Mouse (Mus musculus) urinary bladder, postnatal 14 days (tissue): Measurements from ENCODE around the gene Ppt1.
A peak's percentile ranks its signal among the peaks of the same experiment; 100 is the strongest.

Experiments
- DNase-seq: peaks from one replicate; pipeline ENCODE4 v3.0.0; 2021; ENCODE audit warnings: low spot score

Ppt1 gene

DNA sequence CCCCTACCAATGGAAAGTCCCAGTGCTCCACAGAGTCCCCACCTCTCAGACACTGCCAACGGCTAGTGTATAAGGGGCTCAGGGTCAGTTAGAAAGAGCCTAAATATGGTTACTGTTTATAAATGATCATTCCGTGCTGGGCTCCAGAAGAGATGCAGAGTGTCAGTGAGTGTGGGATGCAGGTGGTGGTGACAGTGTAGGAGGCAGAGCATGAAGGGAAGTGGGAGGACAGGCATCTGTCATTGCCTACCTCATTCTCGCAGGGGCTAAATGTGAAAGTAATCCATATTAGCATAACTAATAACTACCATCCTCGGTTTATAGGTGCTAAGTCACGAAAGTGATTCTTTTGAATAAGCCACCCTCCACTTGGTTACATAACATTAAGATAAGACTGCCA lies 34.7 kb downstream of the Ppt1 start:
- no peak for DNase-seq

DNA sequence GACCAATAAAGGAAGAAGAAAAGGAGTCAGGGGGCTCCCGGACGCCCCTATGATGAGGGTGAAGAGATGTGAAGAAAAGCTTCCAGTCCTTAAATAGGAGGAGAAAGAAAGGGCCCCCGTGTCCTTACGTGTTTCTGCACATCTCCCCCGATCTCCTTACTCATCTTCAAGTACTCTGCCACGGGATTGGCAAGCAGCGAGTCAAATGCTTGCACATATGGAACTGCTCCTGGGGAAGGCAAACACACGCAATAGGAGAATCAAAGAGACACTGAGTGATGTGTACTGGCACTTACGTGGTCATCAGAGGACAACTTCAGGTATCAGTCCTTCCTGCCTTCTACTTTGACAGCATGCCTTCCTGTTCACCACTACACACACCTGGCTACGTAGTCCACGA lies 35.2 kb downstream of the Ppt1 start:
- DNase-seq, result no peak

DNA sequence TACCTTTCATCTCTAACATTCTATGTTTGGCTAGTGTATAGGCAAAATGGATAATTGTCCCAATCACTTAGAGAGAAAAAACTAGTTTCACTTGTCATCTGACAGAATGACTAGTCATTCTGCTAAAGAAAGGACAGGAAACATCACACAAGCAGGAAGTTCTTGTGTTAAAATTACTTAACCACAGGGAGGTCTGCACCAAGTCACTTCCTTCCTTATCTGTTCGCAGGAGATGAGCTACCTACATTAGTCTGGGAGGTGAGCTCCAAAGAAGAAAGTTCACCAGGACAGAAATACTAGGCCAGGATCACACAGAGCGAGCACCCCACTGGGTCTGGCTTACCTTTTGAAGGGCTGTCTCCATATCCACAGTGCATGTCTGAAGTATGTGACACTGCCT lies 35.9 kb downstream of the Ppt1 start:
- DNase-seq, result no peak

DNA sequence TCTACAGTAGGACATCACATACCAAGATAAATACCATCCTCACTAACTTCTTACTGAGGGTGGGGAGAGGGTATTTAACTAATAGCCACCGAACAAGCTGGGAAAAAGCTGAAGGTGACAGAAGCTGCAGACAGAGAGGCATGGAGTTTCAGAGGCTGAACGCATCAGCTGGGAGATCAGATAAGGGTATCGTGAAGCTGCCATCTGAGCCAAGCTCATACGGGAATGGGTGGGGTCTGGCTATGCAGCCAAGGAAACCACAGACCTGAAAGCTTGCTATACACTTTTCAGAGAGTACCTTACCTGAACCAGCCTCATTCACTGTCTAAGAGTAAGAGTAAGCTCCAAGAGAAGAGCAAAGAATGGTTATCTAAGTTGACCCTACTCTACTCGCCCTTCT lies 37.0 kb downstream of the Ppt1 start:
- DNase-seq, result no peak

DNA sequence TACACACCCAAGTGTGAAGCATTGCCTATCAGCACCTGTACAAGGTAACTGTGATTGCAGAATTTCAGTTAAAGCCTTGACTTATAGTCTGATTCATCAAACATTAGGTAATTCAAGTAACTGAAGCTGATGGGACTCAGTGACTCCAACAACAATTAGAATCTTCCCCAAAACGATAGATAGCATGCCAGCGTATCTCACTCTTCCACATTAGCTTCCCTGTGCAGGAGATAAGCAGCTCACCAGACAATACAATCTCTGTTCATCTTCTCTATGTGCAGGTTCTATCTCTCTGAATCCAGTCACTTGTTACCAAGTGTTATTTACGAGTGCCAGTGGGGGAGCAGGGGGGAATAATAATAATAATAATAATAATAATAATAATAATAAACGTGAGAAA lies 37.5 kb downstream of the Ppt1 start:
- no peak for DNase-seq

DNA sequence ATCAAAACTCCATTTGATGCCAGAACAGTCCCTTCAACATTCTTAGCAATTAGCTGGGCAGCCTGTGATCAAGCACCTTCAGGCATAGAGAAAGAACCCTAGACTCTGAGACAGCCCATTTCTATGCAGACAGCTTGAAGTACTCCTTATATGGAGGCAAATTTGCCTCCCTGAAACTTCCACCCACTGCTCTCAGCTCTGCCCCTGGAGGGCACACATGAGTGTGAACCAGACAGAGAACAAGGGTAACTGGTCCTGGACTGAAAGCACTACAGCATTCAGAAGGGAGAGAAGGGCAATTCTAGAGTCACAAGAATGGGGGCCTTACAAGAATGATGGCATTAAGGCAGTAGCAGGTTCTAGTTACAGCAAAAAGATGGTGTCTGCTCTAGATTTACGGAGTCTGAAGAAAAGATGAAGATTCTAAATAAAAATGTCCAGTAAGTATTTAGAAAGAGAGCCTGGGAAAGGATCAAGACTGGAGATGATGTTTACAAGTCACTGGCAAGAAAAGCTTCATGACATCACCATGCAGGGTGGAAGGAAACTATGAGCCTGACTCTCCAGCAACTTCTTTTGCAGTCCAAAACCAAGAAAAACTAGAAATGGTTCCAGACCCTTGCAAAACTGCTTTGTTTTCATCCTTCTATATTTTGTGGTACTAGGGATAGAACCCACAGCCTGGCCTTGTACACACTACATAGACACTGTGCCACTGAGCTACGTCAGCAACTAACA lies 42.5 kb downstream of the Ppt1 start:
- peak; percentile 20 for DNase-seq

DNA sequence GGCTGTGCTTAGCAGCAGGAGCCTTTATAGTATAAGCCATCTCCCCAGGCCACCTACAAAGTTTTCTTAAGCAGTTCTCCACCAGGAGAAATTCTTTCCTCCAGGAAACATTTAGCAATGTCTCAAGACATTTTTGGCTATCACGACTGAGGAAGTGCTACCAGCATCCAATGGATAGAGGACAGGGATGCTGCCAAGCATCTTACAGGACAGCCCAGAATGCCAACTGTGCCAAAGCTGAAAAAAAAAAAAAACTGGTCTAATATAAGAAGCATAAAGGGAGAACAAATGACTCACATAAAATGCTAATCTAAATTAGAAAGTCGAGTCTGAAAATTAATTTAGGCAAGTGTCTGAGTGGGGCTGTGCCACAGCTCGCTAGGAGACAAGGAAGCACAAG lies 46.5 kb downstream of the Ppt1 start:
- DNase-seq, result no peak

DNA sequence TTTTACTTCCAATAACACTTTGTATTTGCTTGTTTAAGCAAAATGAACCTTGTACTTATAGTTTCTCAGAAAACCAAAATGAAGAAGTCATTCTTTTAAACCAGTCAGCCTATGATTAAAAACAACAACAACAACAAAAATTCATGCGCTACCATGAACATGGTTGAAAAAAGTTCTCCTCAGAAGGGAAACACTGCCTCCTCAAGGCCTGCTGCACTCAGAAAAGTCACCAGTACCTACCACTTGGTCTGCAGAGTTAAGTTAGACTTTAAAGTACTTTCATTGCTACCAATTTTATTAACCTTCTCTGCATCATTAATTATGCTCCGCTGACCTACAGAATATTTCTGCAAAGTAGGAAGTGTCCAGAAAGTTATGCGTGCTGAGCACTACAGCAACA lies 47.3 kb downstream of the Ppt1 start:
- no peak for DNase-seq

DNA sequence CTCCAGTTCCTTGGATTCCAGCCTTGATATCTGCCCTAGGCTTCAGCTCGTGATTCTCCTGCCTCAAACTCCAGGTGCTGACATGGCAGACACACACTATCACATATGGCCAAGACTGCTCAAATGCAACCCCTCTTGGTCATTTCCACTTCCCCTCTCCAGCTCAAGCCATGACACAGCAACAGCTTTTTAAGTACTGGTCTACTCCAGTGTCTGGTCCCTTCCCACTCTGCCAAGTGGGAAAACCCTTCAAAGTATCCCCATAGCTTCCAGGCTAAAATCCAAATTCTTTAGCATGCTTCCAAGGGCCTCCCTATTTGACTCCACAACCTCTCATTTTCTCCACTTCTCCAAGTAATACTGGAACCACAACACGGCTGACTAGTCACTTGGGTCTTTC lies 48.0 kb downstream of the Ppt1 start:
- DNase-seq, result no peak

DNA sequence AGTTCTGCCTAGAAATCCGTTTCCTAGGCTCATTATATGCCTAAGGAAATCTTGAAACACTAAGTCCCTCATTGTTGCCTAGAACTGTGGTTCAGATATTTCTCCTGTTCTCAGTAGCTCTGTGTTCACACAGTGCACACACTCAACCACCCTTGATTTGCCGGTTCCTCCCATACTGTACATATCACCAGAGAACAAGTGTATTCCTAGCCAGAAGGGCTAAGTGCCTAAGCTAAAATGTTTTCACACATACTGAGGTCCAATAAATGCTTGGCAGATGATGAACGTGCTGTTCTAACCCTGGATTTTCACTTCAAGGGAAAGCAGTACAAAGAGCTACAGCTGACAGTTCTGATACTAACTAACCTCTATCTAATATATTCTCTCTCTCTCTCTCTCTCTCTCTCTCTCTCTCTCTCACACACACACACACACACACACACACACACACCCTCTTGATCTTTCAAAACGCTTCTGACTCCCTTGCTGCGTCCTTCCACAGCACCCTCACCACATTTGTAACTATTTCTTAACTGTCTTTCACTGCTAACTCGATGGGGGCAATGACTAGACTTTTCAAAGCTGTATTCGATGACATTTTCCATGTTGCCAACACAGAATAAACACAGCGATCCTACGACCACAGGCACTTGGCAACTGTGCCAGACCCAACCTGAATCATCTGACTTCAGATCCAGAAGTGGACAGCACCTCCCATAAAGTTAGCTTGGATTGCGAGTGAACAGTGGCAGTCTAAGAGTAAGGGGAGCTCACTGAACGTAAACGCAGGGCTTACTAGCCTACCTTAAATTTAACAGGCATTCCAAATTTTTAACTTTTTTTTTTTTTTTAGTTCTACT lies 48.7 kb downstream of the Ppt1 start:
- peak; percentile 17 for DNase-seq

DNA sequence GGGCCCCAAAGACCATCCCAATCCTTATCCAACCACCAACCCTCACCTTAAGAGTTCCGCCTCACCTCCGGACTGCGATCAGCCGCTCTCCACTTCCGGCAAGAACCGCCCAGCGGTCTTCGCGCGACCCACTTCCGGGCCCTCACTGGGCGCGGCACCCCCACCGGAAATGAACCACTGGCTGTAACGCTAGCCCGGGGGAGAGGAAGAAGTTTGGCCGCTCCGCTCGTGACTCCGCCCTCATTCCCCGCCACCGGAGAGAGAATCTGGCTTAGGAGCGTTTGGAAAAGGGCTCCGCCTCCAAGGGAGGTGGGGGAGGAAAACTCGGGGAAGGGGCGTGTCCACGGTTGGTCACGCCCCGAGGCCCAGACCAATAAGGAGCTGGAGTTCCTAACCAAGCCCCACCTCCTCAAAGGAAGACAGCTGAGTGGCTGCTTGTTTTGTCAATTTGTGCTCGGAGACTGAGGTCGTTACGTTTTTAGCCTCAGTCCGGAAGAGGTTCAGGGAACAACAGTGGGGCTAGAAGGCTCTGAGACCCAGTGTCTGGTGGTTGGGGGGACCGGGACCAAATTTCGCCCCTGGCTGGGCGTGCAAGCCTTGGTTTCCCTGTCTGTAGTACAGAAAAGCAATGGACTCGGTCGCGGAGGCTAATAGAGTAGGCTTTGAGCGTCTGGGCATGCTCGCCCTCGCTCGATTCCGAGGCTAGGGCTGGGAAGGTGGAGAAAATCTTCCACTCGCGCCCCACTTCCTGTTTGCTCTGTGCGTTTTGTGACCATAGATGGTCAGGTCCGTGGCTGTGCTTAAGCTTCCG lies 49.9 kb downstream of the Ppt1 start, which contains the start of gene Cap1:
Cap1 (minus strand) TSS at position 289 of the 811 bp plus-strand sequence.
- DNase-seq, result peak; percentile 99

DNA sequence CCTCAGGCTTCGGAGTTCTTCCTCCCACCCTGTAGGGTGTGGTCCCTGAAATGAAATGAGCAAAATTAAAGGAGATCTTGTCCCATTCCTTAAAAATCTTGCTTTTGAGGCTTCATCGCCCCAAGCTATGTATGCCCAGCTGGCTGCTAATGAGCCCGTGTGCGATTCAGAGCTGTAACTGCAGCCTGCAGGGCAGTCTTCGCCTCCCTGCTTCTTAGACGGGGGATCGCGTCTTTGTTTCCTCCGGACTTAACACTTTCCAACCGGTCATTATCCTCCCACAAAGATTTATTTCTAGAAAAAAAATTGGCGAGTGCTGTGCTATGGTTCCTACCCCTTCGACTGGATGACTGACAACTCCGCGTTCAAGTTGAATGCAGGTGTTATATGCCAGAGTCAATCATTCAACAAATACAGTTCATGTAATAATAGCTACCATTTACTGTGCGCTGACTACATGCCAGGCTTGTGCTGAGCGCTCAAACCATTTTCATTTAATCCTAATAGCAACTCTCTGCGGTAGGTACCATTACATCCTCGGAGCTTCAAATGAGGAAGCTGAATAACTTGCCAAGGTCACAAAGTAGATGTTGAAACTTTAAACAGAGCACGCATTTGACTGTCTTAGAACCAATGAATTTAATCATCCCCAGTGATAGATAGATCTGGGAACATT lies 50.7 kb downstream of the Ppt1 start:
- DNase-seq, result no peak

DNA sequence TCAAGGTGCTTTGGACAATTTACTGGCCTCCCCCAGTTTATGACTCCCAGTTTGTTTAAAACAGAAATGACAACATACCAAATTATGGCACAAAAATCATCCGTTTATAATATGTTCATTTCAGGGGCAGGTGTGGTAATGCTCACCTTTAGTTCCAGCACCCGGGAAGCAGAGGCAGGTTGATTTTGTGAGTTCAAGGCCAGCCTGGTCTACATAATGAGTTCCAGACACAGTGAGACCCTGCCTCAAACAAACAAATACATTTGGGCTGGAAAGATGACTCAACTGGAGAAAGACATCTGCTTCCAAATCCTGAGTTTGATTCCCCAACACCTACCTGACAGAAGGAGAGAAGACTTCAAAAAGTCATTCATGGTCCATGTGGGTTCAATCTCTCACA lies 51.3 kb downstream of the Ppt1 start:
- DNase-seq, result no peak

DNA sequence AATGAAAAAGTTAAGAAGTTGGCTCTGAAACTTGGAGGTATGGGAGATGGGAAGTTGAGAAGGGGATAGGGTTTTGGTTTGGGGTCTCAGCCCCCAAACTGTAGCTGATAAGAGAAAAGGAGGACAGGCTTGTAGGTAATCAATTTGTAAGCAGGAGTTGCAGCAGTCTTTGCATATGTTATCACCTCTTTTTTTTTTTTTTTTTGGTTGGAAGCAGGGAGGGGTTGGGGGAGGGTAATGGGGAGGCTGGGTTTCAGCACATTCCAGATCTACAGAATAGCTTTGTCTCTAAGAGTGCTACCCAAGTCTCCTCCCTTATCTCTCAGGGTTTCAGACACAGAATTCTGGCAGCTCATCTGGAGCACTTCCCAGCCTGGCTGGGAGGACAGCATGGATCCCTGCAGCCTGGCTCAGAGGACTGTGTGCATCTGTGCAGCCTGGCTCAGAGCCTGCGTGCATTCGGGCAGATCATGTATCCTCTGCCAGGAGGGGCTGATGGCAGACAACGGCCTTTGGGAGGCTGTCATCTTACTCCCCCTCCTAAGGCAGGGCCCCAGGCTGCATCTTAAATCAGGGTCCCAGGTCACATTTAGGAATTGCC lies 54.9 kb downstream of the Ppt1 start:
- peak; percentile 66 for DNase-seq

DNA sequence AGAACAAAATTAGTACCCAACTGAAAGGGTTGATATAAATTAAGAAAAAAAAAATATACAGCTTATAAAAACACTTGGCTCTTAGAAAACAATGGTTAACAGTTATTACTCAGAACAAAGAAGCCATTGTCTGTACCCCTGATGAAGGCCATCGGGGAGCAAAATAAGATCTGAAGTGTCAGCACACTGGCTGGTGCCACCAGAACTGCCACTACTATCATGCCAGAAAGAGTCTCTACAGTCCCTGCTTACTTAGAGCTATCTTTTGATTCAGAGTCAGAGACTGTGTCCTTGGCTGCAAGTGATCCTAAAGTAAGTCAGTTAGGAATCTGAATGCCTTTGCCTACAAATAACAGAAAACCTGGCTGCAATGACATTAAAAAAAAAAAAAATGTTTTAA lies 55.6 kb downstream of the Ppt1 start:
- DNase-seq, result no peak

DNA sequence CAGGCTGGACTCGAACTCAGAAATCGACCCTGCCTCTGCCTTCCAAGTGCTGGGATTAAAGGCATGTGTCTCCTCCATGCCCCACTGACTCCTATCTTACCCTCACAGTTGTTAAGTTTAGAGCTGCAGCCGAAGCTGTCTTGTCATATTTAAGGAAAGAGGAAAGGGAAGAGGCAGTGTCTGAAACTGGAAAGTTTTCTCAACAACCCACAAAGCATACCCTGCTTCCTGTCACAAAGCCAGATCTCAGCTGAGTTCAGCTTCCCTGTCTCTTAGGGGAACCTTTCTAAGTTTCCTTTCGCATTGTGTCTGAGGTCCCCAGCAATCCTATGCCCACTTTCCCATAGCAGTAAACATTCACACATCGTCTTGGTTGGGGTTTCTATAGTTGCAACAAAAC lies 56.1 kb downstream of the Ppt1 start:
- no peak for DNase-seq

DNA sequence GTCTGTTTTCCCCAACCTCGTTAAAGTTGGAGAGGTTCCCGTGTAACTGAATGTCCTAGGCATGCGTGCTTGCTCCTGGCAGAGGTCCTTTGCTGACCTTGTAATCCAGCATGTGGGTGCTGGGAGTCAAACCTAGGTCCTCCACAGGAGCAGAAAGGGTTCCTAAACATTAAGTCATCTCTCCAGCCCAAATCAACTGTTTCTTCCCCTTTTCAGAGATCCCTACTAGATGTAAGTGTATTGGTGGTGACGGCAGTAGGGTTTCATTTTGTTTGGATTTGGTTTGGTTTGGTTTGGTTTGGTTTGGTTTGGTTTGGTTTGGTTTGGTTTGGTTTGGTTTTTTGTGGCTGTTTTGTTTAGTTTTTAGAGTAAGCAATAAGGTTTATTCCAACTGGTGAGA lies 61.7 kb downstream of the Ppt1 start:
- DNase-seq, result no peak

DNA sequence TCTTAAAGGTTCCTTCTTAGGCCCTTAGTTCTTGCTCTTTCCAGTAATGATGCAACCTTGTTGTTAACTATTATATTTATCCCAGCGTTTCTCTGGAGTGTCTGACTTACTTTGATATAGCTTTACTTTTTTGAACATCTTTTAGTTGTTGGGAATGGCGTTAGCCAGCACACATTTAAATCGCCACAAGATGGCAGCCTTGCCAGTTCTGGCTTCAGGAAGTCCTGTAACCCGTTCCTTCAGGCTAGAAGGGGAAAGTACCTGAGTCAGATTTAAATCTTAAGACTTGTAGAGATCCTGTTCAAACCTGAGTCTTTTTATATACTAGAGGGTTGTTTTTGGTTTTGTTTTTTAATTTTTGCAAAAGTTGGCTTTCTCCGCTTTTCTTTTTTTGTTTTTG lies 62.3 kb downstream of the Ppt1 start:
- DNase-seq, result peak; percentile 73

DNA sequence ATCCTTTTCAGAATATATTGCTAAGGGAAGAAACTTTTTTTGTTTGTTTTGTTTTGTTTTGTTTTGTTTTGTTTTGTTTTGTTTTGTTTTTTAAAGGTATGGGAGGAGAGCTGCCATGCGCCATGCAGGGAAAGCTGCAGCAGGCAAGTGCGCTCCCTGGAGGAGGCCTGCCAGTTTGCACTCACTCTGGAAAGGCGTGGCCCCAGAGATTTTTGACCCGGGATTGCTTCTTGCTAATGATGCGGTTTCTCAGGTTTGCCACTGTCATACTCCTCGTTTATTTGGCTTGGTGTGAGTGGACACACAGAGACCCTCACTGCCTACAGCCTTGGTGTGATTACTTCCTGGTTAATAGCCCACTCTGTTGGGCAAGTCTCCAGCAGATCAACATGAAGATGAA lies 66.1 kb downstream of the Ppt1 start:
- peak; percentile 32 for DNase-seq

DNA sequence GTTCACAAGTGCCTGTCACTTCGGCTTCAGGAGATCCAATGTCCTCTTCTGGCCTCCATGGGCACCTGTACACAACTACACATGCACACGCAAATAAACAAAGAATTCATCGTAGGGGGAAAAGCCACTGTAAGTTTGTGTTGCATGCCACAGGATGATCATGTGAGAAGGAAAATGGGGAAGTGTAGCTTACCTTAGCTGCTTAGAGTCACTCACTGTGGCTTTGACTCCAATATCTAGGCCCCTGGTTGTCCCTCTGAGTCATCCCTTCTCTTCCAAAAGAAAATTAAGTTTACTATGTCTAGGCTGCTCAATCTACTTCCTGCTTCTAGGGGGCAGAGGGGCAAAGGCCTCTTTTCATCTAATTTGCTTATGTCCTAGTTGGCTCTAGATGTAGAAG lies 67.7 kb downstream of the Ppt1 start:
- no peak for DNase-seq

DNA sequence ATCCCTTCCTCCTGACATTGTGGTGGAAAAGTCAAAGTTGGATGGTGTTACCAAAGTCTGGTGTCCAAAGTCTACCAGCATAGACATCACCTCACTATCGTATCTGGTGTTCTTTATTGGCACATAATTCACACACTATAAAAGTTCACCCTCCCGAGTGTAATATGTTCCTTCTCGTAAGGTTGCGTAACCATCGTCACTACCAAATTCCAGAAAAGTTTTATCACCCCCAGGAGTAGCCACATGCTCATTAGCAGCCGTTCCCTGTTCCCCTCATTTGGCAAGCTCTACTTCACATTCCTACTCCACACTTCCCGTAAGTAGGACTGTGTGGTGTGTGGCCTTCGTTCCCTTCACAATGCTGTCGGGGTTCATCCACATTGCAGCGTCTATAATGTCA lies 69.3 kb downstream of the Ppt1 start:
- no peak for DNase-seq
